Mouse (Mus musculus) limb, embryonic 14.5 days (tissue): ENCODE measurements around the gene Bmp8b. TPM values are rescaled to one million over a fixed set of nuclear protein-coding genes. Genes with fewer than 3 reads are reported as not detected.
A peak's percentile ranks its signal among the peaks of the same experiment; 100 is the strongest.

Experiments
- ATAC-seq: fragments of 200-750 bp; cut with Nextera tagmentation; 2 replicates; pipeline ENCODE4 v1.8.0; 2017; ENCODE audit warnings: low read depth, moderate number of reproducible peaks, moderate TSS enrichment; ENCODE audit not compliant: low FRiP score
- DNase-seq: peaks from one replicate; pipeline ENCODE4 v3.0.0-alpha.2; 2015; ENCODE audit warnings: low spot score
- H3K27ac ChIP-seq: fragments of 300-500 bp; sonication (generic); replicated peaks from 2 replicates; pipeline ENCODE4 v1.5.1; 2014; ENCODE audit warnings: low read depth, mild to moderate bottlenecking, low read length, moderate library complexity, mixed read lengths
- H3K27me3 ChIP-seq: fragments of 300-500 bp; sonication (generic); 2 replicates; pipeline ENCODE4 v1.6.1; 2014; ENCODE audit warnings: low read length, mixed read lengths; ENCODE audit not compliant: control insufficient read depth, insufficient read depth
- H3K36me3 ChIP-seq: fragments of 300-500 bp; sonication (generic); 2 replicates; pipeline ENCODE4 v1.6.1; 2014; ENCODE audit warnings: mild to moderate bottlenecking, low read length, moderate library complexity, mixed read lengths; ENCODE audit not compliant: control insufficient read depth, insufficient read depth
- H3K4me1 ChIP-seq: fragments of 300-500 bp; sonication (generic); 2 replicates; pipeline ENCODE4 v1.6.1; 2014; ENCODE audit warnings: antibody characterized with exemption, low read length, mixed read lengths; ENCODE audit not compliant: control insufficient read depth, insufficient read depth
- H3K4me2 ChIP-seq: fragments of 300-500 bp; sonication (generic); replicated peaks from 2 replicates; pipeline ENCODE4 v1.6.1; 2014; ENCODE audit warnings: low read depth, mild to moderate bottlenecking, low read length, moderate library complexity; ENCODE audit not compliant: severe bottlenecking
- H3K4me3 ChIP-seq: fragments of 300-500 bp; sonication (generic); replicated peaks from 2 replicates; pipeline ENCODE4 v1.5.1; 2014; ENCODE audit warnings: low read length
- H3K9ac ChIP-seq: fragments of 300-500 bp; sonication (generic); 2 replicates; pipeline ENCODE4 v1.6.1; 2014; ENCODE audit warnings: mild to moderate bottlenecking, low read depth, low read length, moderate library complexity; ENCODE audit not compliant: severe bottlenecking
- H3K9me3 ChIP-seq: fragments of 300-500 bp; sonication (generic); 2 replicates; pipeline ENCODE4 v1.6.1; 2016; ENCODE audit warnings: low read length; ENCODE audit not compliant: control insufficient read depth
- POLR2A ChIP-seq: fragments of 200-500 bp; IDR thresholded peaks from 2 replicates; pipeline ENCODE4 v1.8.0; 2012; ENCODE audit warnings: inconsistent platforms, mild to moderate bottlenecking, moderate library complexity, borderline replicate concordance; ENCODE audit not compliant: insufficient read depth, insufficient read length; ENCODE audit errors: extremely low read depth
- WGBS: fragments of 180-500 bp; shearing (Covaris S2); extraction: QIAGEN DNeasy Blood & Tissue Kit; methylation state at CpG from one replicate; pipeline ENCODE4 v1.1.7; 2014; 5-methylcytosine and 5-hydroxymethylcytosine counted together
- polyA plus RNA-seq, 2 experiments: library from polyadenylated mRNA; depleted of rRNA in 1 of 2; stranded (reverse) in 1 of 2; unstranded in 1 of 2; fragments of >200 nt; fragmentation: Nextera tagmentation in 1 of 2; extraction: Ambion mirVana in 1 of 2; gene quantifications; 2 replicates each; pipeline versions ENCODE4 v1.2.1 to v1.2.3; 2012 to 2014

Gene Bmp8b
- polyA plus RNA-seq, 2 experiments, result 1.3 to 1.5 TPM

DNA sequence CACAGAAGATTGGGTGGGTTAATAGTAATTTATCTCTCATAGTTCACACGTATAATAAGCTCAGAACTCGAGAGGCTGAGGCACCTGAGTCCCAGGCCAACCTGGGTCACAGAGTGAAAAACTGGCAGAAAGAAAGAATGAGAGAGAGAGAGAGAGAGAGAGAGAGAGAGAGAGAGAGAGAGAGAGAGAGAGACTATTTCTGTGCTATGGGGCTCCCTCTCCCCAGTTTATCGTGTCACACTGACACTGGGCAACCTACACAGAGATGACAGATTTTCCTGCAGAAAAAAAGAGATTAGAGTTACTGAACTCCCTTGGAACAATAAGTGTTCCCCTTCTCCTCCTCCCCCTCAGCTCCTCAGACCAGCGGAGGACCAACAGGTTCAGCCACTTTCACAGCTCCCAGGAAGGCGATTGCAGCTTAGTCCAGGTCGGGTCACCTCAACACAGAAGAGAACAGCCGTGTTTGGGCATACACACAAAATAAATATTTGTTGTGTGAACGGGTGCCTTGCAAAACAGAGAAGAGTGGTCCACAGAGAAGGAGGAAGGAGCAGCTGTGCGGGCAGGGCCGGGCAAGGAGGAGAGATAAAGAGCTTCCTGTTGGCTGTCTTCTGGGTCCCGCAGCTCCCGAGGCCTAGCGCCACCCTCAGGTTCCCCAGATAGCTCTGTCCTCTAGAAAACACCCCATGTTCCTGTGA, 33.5 kb upstream of the Bmp8b start:
- 8% methylated on average over 11 of the region's 13 CpGs for WGBS
- Histone ChIP-seq H3K9ac (no peak overlapping the region), H3K4me2 (no peak overlapping the region), H3K9me3 (no peaks in the 10 kb centered on the region), H3K4me1 (no peaks in the 10 kb centered on the region), H3K36me3 (no peaks in the 10 kb centered on the region), H3K4me3 (no peak overlapping the region), H3K27ac (no peak overlapping the region), H3K27me3 (no peaks in the 10 kb centered on the region)
- no peak for ATAC-seq
- no peak for DNase-seq
- no peak for TF ChIP-seq POLR2A

DNA sequence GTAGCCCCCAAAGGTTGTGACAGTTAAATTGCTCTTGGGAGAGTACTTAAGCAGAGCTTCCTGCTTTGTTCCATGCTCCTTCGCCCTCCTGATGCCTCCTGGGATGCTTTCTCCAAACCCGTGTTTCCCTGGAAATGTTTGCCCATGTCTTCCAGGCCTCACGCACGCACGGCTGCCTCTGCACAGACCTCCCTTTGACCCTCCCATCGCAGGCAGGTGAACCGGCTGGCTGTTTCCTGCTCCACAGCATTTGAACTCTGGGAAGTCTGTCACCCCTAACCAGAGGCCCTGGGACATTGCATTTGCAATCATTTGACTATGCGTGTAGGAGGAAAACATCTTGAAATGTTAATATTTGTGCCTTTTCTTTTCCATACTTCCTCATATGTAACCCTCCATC, 28.0 kb upstream of the Bmp8b start:
- no peak overlapping the region for H3K27ac ChIP-seq
- no peaks in the 10 kb centered on the region for H3K9me3 ChIP-seq
- H3K9ac ChIP-seq, result no peak overlapping the region
- H3K27me3 ChIP-seq, result no peaks in the 10 kb centered on the region
- H3K4me3 ChIP-seq, result no peak overlapping the region
- no peak overlapping the region for H3K4me2 ChIP-seq
- ATAC-seq (no peak), DNase-seq (no peak)
- no peaks in the 10 kb centered on the region for H3K4me1 ChIP-seq
- no peak for TF ChIP-seq POLR2A
- 63% methylated on average over 8 of the region's 8 CpGs for WGBS
- no peaks in the 10 kb centered on the region for H3K36me3 ChIP-seq

DNA sequence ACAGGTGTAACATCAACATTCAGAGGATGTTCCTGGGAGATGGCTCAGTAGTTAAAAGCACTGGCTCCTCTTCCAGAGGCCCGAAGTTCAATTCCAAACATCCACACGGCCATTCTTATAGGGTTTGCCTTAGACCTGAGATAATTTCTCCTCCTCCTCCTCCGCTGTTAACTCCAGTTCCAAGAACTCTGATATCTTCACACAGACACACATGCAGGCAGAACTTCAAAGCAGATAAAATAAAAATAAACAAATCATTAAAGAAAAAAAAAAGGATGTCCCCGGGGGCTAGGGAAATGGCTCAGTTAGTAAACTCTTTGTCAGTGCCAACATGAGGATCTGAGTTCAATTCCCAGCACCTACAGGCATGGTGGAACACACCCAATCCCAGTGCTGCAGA, 26.7 kb upstream of the Bmp8b start:
- H3K9ac ChIP-seq, result no peak overlapping the region
- H3K4me2 ChIP-seq, result no peak overlapping the region
- DNase-seq (no peak), ATAC-seq (no peak)
- no peak for TF ChIP-seq POLR2A
- H3K27me3 ChIP-seq, result no peaks in the 10 kb centered on the region
- H3K27ac ChIP-seq, result no peak overlapping the region
- no peaks in the 10 kb centered on the region for H3K9me3 ChIP-seq
- no peak overlapping the region for H3K4me3 ChIP-seq
- no peaks in the 10 kb centered on the region for H3K36me3 ChIP-seq
- 75% methylated on average over 4 of the region's 4 CpGs for WGBS
- no peaks in the 10 kb centered on the region for H3K4me1 ChIP-seq

DNA sequence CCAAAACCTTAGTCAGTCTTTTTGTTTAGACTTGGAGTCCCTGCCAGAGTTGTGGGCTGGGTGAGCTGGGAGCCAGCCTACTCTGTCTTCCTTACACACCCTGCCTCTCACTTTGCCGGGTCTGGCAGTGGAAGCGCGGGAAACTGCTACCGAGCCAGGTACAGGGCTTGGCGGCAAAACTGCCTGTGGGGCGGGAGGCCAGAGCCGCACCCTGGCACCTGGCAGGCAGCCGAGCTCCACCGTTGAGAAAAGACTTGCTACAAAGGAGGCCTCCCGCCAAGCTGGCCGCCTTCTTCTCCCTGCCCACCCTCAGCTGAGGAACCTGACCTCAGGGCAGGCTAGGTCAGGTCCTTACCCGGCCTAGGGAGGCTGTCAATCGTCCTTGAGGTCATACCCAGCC, 24.2 kb upstream of the Bmp8b start:
- no peaks in the 10 kb centered on the region for H3K4me1 ChIP-seq
- WGBS, result 43% methylated on average over 13 of the region's 13 CpGs
- no peak overlapping the region for H3K4me3 ChIP-seq
- no peak overlapping the region for H3K27ac ChIP-seq
- no peak for TF ChIP-seq POLR2A
- ATAC-seq (no peak), DNase-seq (no peak)
- H3K36me3 ChIP-seq, result no peaks in the 10 kb centered on the region
- H3K4me2 ChIP-seq, result no peak overlapping the region
- no peak overlapping the region for H3K9ac ChIP-seq
- no peaks in the 10 kb centered on the region for H3K27me3 ChIP-seq
- H3K9me3 ChIP-seq, result no peaks in the 10 kb centered on the region

DNA sequence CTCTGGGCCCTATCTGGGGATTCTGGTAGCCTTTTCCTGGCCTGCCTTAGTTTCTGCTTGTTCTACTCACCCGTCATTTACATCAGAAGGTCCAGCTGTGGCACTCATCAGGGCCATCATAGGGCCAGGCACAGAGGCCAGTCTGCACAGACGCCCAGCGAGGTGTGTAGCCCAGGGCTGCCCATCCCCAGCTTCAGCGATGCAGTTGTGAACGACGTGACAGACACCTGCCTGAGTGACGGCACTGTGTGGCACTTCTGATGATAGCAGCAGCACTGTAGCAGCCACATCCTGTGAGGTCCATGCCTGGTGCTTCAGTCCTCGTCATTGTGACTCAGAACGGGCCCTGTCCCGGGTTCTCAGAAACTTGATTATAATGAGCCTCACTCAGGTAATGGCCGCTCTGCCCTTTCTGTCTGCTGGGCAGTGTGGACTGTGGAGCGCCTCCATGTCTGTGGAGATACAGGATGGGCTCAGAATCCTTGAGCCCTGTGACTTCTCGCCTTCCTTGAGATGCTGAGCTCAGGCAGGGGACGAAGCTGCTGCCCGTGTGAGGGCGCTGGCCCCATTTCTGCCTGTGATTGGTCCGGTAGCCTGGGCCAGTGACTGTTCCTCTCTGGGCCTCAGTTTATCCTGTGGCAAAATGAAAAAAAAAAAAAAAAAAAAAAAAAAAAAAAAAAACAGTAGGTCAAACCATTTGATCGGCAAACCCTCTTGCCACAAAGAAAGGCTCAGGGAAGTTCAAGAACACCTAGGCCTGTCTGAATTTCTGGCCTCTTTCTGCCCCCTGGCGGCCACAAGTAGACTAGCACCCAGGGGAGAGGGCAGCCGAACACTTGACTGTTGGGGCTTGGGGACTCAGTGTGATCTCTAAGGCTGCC, 22.4 kb upstream of the Bmp8b start:
- Histone ChIP-seq H3K4me3 (no peak overlapping the region), H3K27ac (no peak overlapping the region), H3K36me3 (no peaks in the 10 kb centered on the region), H3K9me3 (no peaks in the 10 kb centered on the region), H3K9ac (no peak overlapping the region), H3K4me1 (no peaks in the 10 kb centered on the region), H3K27me3 (no peaks in the 10 kb centered on the region), H3K4me2 (no peak overlapping the region)
- ATAC-seq (peak; percentile 53; the same call in 1 of the 2 replicates), DNase-seq (peak; percentile 40)
- TF ChIP-seq POLR2A, result no peak
- WGBS, result 73% methylated on average over 20 of the region's 20 CpGs
